Mouse (Mus musculus) stomach, embryonic 16.5 days (tissue): Measurements from ENCODE around the gene Wnk2. TPM values are rescaled to one million over a fixed set of nuclear protein-coding genes. Genes with fewer than 3 reads are reported as not detected.

Experiments used
- ATAC-seq: fragments of 200-750 bp; cut with Nextera tagmentation; 2 replicates; pipeline ENCODE4 v1.8.0; 2017; ENCODE audit warnings: moderate number of reproducible peaks, moderate TSS enrichment; ENCODE audit not compliant: insufficient read depth, low FRiP score
- H3K27ac ChIP-seq: fragments of 300-500 bp; sonication (generic); 2 replicates; pipeline ENCODE4 v1.5.1; 2014; ENCODE audit warnings: low read length
- H3K27me3 ChIP-seq: fragments of 300-500 bp; sonication (generic); 2 replicates; pipeline ENCODE4 v1.6.1; 2014; ENCODE audit warnings: low read length, control low read depth, mixed read lengths; ENCODE audit not compliant: control insufficient read depth, insufficient read depth
- H3K36me3 ChIP-seq: fragments of 300-500 bp; sonication (generic); 2 replicates; pipeline ENCODE4 v1.6.1; 2014; ENCODE audit warnings: low read length; ENCODE audit not compliant: control insufficient read depth, insufficient read depth
- H3K4me1 ChIP-seq: fragments of 300-500 bp; sonication (generic); 2 replicates; pipeline ENCODE4 v1.6.1; 2014; ENCODE audit warnings: low read length, control low read depth, mixed read lengths; ENCODE audit not compliant: control insufficient read depth, insufficient read depth
- H3K4me2 ChIP-seq: fragments of 300-500 bp; sonication (generic); 2 replicates; pipeline ENCODE4 v1.6.1; 2014; ENCODE audit warnings: low read depth, low read length, mixed read lengths
- H3K4me3 ChIP-seq: fragments of 300-500 bp; sonication (generic); replicated peaks from 2 replicates; pipeline ENCODE4 v1.5.1; 2014; ENCODE audit warnings: mild to moderate bottlenecking, low read length
- H3K9ac ChIP-seq: fragments of 300-500 bp; sonication (generic); 2 replicates; pipeline ENCODE4 v1.6.1; 2014; ENCODE audit warnings: low read length
- H3K9me3 ChIP-seq: fragments of 300-500 bp; sonication (generic); replicated peaks from 2 replicates; pipeline ENCODE4 v1.6.1; 2016; ENCODE audit warnings: low read length, control low read depth; ENCODE audit not compliant: control insufficient read depth
- WGBS: fragments of 180-500 bp; shearing (Covaris S2); extraction: QIAGEN DNeasy Blood & Tissue Kit; methylation state at CpG from one replicate; pipeline ENCODE4 v1.1.7; 2014; 5-methylcytosine and 5-hydroxymethylcytosine counted together
- polyA plus RNA-seq: library from polyadenylated mRNA; unstranded; fragments of >200 nt; fragmentation: Nextera tagmentation; extraction: Ambion mirVana; gene quantifications from 2 replicates; pipeline ENCODE4 v1.2.1, GENCODE M21; 2015

The Wnk2 gene
- polyA plus RNA-seq, 1 experiment from 2014 or later: 3.4 TPM

- no peak overlapping the region for H3K4me2 ChIP-seq
- no peak overlapping the region for H3K4me3 ChIP-seq
- no peaks in the 10 kb centered on the region for H3K27me3 ChIP-seq
- H3K9ac ChIP-seq: no peak overlapping the region
- H3K36me3 ChIP-seq: no peaks in the 10 kb centered on the region
- H3K9me3 ChIP-seq: no peaks in the 10 kb centered on the region
- ATAC-seq: no peak
- no peak overlapping the region for H3K27ac ChIP-seq
- WGBS: 61% methylated on average over 1 of the region's 1 CpGs
- peaks cover 12% of the 10 kb centered on the region for H3K4me1 ChIP-seq
Measured at GRCm38 (mm10) chr13:49180691-49181090, 32.9 kb upstream of the Wnk2 start.

GRCm38 (mm10) chr13:49180274-49180673, 32.5 kb upstream of the Wnk2 start:
- no peak for ATAC-seq
- H3K4me1 ChIP-seq: peaks cover 12% of the 10 kb centered on the region
- no peaks in the 10 kb centered on the region for H3K27me3 ChIP-seq
- H3K9ac ChIP-seq: no peak overlapping the region
- WGBS: 81% methylated on average over 5 of the region's 5 CpGs
- no peak overlapping the region for H3K4me3 ChIP-seq
- no peak overlapping the region for H3K4me2 ChIP-seq
- H3K9me3 ChIP-seq: no peaks in the 10 kb centered on the region
- no peak overlapping the region for H3K27ac ChIP-seq
- H3K36me3 ChIP-seq: no peaks in the 10 kb centered on the region

GRCm38 (mm10) chr13:49178839-49179585, 31.2 kb upstream of the Wnk2 start:
- peak overlapping the region; percentile 7; the same call in 1 of the 2 replicates for H3K9ac ChIP-seq
- peaks cover 12% of the 10 kb centered on the region for H3K4me1 ChIP-seq
- no peaks in the 10 kb centered on the region for H3K9me3 ChIP-seq
- H3K36me3 ChIP-seq: no peaks in the 10 kb centered on the region
- no peaks in the 10 kb centered on the region for H3K27me3 ChIP-seq
- ATAC-seq: peak; percentile 30; the same call in 1 of the 2 replicates
- H3K27ac ChIP-seq: no peak overlapping the region
- no peak overlapping the region for H3K4me3 ChIP-seq
- WGBS: 62% methylated on average over 19 of the region's 19 CpGs
- no peak overlapping the region for H3K4me2 ChIP-seq

GRCm38 (mm10) chr13:49175509-49175908, 27.7 kb upstream of the Wnk2 start:
- ATAC-seq: no peak
- WGBS: 69% methylated on average over 10 of the region's 10 CpGs

GRCm38 (mm10) chr13:49172971-49173596, 25.3 kb upstream of the Wnk2 start:
- no peaks in the 10 kb centered on the region for H3K36me3 ChIP-seq
- 6% methylated on average over 12 of the region's 12 CpGs for WGBS
- H3K27ac ChIP-seq: no peak overlapping the region
- no peak overlapping the region for H3K4me3 ChIP-seq
- no peaks in the 10 kb centered on the region for H3K9me3 ChIP-seq
- ATAC-seq: peak; percentile 64
- no peak overlapping the region for H3K4me2 ChIP-seq
- H3K9ac ChIP-seq: no peak overlapping the region
- no peaks in the 10 kb centered on the region for H3K4me1 ChIP-seq
- H3K27me3 ChIP-seq: no peaks in the 10 kb centered on the region; the same call in 1 of the 2 replicates

More at GRCm38 (mm10) chr13:49175509-49175908, 27.7 kb upstream of the Wnk2 start:
- H3K36me3 ChIP-seq: no peaks in the 10 kb centered on the region
- peaks cover 3% of the 10 kb centered on the region; the same call in 1 of the 2 replicates for H3K4me1 ChIP-seq
- no peak overlapping the region for H3K4me2 ChIP-seq
- no peak overlapping the region for H3K27ac ChIP-seq
- no peaks in the 10 kb centered on the region for H3K9me3 ChIP-seq
- H3K4me3 ChIP-seq: no peak overlapping the region
- H3K27me3 ChIP-seq: no peaks in the 10 kb centered on the region; the same call in 1 of the 2 replicates
- H3K9ac ChIP-seq: no peak overlapping the region

GRCm38 (mm10) chr13:49172335-49172734, 24.5 kb upstream of the Wnk2 start:
- H3K9ac ChIP-seq: no peak overlapping the region
- WGBS: 93% methylated on average over 7 of the region's 7 CpGs
- H3K4me2 ChIP-seq: no peak overlapping the region
- no peak overlapping the region for H3K27ac ChIP-seq
- ATAC-seq: no peak
- H3K27me3 ChIP-seq: no peaks in the 10 kb centered on the region; the same call in 1 of the 2 replicates
- no peak overlapping the region for H3K4me3 ChIP-seq
- H3K9me3 ChIP-seq: no peaks in the 10 kb centered on the region
- H3K36me3 ChIP-seq: no peaks in the 10 kb centered on the region
- no peaks in the 10 kb centered on the region for H3K4me1 ChIP-seq

GRCm38 (mm10) chr13:49171729-49172128, 23.9 kb upstream of the Wnk2 start:
- no peak for ATAC-seq
- Histone ChIP-seq H3K9ac (no peak overlapping the region), H3K27me3 (no peaks in the 10 kb centered on the region; the same call in 1 of the 2 replicates), H3K27ac (no peak overlapping the region), H3K4me3 (no peak overlapping the region), H3K4me2 (no peak overlapping the region), H3K4me1 (no peaks in the 10 kb centered on the region), H3K9me3 (no peaks in the 10 kb centered on the region), H3K36me3 (no peaks in the 10 kb centered on the region)
- WGBS: 65% methylated on average over 1 of the region's 1 CpGs

- no peaks in the 10 kb centered on the region for H3K4me1 ChIP-seq
- WGBS: 89% methylated on average over 11 of the region's 11 CpGs
- no peak overlapping the region for H3K4me3 ChIP-seq
- H3K4me2 ChIP-seq: no peak overlapping the region
- no peak overlapping the region for H3K9ac ChIP-seq
- no peaks in the 10 kb centered on the region for H3K9me3 ChIP-seq
- H3K27ac ChIP-seq: no peak overlapping the region
- no peaks in the 10 kb centered on the region for H3K36me3 ChIP-seq
- ATAC-seq: no peak
- no peaks in the 10 kb centered on the region; the same call in 1 of the 2 replicates for H3K27me3 ChIP-seq
Measured at GRCm38 (mm10) chr13:49170623-49171022, 22.8 kb upstream of the Wnk2 start.
